Mouse (Mus musculus): ENCODE data around the gene Adcy1. TPM values are rescaled to one million over a fixed set of nuclear protein-coding genes. Genes with fewer than 3 reads are reported as not detected.
A peak's percentile ranks its signal among the peaks of the same experiment; 100 is the strongest.

The Adcy1 gene
- total RNA-seq (2021) = 100 to 1,000 TPM; 264 to 305 TPM

GRCm38 (mm10) chr11:7063001-7063584 lies at the start of gene Adcy1:
Adcy1 (plus strand) TSS chr11:7063489.
- DNase-seq (ENCODE audit: low spot score in 2 of 2) = peak; percentile 41 to 80

DNA sequence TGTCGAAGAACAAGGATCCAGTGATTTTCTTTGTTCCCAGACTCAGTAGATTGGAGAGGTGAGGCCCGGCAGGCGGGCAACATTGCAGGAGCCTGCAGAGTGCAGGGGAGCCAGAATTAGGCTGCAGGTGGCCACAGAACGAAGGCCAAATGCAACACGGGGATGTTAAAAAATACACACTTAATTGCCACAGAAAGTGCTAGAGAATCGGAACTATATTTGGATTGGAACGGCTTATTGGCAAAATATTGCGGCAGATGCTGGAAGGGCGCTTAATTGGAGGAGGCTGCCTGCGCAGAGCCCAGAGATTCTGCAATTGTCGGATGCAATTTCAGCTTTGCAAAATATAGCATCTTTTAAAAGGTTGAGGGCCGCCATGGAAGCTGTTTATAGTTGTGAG lies 46.4 kb upstream of the Adcy1 start:
- intact Hi-C loops (cut with DNase I) = loop anchor here (2.0 to 5.0 kb wide), 2 partner anchors 38 to 115 kb away; no protein-coding TSS in a partner anchor
- DNase-seq (ENCODE audit: low spot score in 2 of 2) = peak; percentile 50 to 52

More at GRCm38 (mm10) chr11:7063001-7063584, at the start of gene Adcy1:
- intact Hi-C loops (cut with DNase I) = no loop called here

- peak; percentile 33 to 50 for DNase-seq (ENCODE audit: low spot score in 2 of 2)
- intact Hi-C loops (cut with DNase I) = loop anchor here (5.0 kb wide), 1 partner anchor 116 kb away; no protein-coding TSS in a partner anchor
Measured at GRCm38 (mm10) chr11:7018078-7018477, 45.2 kb upstream of the Adcy1 start.

DNA sequence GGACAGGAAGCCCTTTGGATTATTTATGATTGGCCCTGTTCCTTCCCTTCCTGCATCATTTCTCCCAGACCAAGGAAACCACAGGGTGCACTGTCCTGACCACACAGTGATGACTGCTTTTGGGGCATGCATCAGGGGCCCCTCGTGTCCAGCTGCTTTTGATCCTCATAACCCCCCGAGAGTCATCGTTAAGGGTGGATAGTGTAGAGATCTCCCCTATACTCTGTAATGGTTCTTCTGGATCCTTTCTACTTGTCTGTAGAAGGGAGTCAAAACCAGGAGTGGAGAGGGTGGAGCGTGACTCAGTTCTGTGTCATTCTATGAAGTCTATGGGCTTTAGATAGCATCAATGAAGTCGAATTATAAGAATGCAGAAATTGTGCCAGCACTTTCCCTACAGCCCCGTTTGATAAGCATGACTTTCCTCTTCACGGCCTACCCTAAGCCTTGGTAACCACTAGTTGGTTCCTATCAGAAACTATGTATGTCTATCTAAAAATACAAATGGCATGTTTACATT lies 44.2 kb upstream of the Adcy1 start:
- DNase-seq (ENCODE audit: low spot score in 2 of 2) = no peak

GRCm38 (mm10) chr11:7033063-7033462 lies 30.2 kb upstream of the Adcy1 start:
- no peak for DNase-seq (ENCODE audit: low spot score in 2 of 2)
- intact Hi-C loops (cut with DNase I) = no loop called here

More for the DNA sequence above, 44.2 kb upstream of the Adcy1 start:
- intact Hi-C loops (cut with DNase I) = loop anchor here (5.0 kb wide), 1 partner anchor 117 kb away; no protein-coding TSS in a partner anchor

DNA sequence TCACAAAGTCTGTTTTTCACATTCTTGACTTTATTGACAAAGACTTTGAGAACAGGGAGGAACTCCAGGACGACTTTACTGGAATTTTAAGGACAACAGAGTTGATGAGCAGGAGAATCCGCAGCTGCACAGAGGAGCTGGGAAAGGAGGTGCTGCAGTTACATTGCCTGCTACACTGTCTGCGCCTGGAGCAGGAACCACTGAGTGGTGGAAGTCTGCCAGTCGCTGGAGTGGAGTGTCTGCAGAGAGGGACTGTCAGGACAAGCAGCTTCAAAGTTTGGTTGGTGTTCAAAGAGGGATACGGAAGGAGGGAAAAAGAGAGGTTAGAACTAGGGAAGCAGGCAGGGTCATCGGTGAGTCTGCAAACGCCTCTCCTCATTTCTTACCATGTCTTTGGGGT lies 23.6 kb upstream of the Adcy1 start:
- no peak for DNase-seq (ENCODE audit: low spot score in 2 of 2)

DNA sequence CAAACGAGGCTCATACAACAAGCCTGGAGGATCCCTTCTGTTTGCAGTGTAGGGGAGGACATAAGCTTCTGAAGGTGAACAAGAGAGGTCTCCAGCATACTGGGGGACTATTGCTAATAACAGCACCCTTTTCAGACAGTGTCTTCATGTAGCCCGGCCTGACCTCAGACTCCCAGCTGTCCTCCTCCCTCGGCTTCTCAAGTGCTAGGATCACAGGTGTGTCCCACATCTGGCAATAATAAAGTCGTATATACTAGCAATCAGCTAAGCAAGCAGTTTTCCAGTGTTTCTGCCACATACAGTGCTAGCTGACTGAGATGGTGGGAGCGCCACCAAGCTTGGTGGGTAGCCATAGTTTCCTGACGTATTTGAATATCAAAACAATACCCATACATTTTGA lies 22.5 kb upstream of the Adcy1 start:
- intact Hi-C loops (cut with DNase I) = no loop called here

More for the DNA sequence above, 23.6 kb upstream of the Adcy1 start:
- intact Hi-C loops (cut with DNase I) = no loop called here

GRCm38 (mm10) chr11:7047176-7047575 lies 16.1 kb upstream of the Adcy1 start:
- no peak for DNase-seq (ENCODE audit: low spot score in 2 of 2)
- intact Hi-C loops (cut with DNase I) = no loop called here

More for the DNA sequence above, 22.5 kb upstream of the Adcy1 start:
- DNase-seq (ENCODE audit: low spot score in 2 of 2) = no peak

DNA sequence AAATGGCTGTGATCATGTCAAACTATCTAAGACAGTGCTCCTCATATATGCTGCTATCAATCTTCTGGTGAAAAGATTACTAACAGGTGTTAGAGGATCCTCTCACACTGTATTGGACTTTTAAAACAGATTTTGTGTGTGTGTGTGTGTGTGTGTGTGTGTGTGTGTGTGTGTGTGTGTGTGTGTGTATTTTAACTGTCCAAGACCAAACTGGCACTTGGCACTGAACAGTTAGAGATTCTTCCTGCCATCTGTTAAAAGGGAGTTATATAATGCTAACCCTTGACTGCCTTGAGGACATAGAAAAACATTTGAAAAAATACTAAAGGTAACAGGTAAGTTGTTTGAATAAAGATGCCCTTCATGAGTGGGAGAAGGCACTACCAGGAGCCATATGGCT lies 15.7 kb upstream of the Adcy1 start:
- intact Hi-C loops (cut with DNase I) = no loop called here

DNA sequence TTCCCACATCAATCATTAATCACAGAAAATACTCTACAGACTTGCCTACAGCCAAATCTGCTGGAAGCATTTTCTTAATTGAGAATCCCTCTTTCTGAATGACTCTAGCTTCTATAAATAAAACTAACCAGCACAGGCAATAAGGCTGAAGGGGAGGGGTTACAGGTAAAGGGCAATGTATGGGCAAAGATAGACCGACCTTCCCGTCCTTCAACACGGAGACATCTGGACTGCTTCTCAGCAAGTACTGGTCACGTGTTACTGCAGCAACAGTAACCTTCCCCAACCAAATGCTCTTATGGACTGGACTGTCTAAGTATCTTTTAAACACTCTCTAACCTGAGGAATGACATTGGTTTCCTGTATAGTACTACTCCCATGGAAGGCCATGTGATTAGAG lies 9.6 kb upstream of the Adcy1 start:
- DNase-seq (ENCODE audit: low spot score in 2 of 2) = no peak
- intact Hi-C loops (cut with DNase I) = loop anchor here (2.0 kb wide), 1 partner anchor 37 kb away; no protein-coding TSS in a partner anchor

More for the DNA sequence above, 15.7 kb upstream of the Adcy1 start:
- DNase-seq (ENCODE audit: low spot score in 2 of 2) = no peak

DNA sequence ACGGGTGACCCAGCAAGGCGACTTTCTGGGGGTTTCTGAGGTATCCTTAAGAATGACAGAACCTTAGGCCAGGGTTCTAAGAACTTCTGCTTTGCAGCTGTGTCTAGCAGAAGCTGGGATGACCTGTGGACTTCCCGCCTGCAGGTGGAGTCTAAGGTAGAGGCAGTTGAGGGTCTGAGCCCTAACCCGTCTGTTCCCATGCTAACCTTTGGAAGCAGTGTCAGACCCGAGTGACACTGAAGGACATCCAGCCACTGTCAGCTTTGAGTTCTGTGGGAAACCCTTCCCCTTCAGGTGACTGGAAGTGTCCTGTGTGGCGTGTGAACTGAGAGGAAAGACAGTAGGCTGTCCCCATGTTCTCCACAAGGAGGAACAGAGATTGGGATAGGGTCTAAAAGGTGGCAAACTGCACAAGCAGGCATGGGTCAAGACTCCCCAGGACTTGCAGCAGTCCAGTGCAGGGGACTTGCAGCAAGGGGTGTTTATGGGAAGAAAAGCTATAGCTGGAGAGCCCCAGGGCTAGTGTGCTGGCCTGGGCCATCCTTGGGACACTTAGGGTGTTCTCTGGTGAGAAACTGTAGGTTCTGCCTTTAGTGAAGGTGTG lies 8.5 kb upstream of the Adcy1 start:
- DNase-seq (ENCODE audit: low spot score in 2 of 2) = no peak
- intact Hi-C loops (cut with DNase I) = loop anchor here (2.0 to 5.0 kb wide), 2 partner anchors 38 to 83 kb away; no protein-coding TSS in a partner anchor

DNA sequence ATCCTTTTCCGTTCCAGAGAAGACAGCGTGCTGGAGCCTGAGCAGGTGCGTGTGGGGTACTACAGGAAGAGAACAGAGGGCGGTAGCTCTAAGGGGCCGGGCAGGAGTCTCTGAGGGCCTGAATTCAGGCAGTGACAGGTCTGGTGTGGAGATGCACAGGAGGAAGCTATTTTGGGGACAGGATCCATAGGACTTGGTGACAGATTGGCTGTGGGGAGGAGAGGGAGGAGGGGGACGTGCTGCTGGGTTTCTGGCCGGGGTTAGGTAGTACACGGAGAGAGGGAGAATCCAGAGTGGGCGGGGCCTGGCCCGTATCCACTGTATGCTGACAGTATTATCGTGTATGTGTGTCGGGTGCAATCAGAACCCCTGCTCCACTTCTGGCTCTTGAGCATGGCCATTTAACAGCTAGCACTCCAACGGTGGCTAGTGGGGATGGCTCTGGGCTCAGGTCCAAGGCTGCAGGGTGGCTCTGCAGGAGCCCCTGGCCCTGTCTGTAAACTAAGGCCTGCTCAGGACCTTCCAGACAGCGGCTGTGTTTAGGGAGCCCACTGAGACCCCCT lies 7.8 kb upstream of the Adcy1 start:
- intact Hi-C loops (cut with DNase I) = loop anchor here (2.0 to 5.0 kb wide), 2 partner anchors 39 to 82 kb away; no protein-coding TSS in a partner anchor
- peak; percentile 68 to 81 for DNase-seq (ENCODE audit: low spot score in 2 of 2)

DNA sequence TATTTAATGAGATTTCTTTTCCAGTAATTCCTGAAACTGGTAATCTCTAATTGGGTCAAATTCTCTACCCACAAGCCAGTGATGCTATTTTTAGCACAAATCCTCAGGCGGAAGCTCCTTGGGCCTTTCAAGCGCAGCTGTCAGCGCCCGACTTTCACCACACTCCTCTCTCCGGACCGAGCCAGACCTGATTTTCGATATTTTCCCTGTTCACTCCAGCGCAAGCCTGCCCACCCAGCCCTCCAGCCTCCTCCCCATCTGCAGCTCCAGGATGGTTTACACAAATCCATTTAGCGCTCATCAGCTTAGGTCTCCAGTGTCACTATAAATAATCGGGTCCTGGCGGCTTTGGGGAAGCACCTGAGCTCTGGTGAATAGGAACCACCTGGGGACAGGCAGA lies 7.2 kb upstream of the Adcy1 start:
- intact Hi-C loops (cut with DNase I) = loop anchor here (5.0 kb wide), 1 partner anchor 81 kb away; no protein-coding TSS in a partner anchor
- no peak for DNase-seq (ENCODE audit: low spot score in 2 of 2)

DNA sequence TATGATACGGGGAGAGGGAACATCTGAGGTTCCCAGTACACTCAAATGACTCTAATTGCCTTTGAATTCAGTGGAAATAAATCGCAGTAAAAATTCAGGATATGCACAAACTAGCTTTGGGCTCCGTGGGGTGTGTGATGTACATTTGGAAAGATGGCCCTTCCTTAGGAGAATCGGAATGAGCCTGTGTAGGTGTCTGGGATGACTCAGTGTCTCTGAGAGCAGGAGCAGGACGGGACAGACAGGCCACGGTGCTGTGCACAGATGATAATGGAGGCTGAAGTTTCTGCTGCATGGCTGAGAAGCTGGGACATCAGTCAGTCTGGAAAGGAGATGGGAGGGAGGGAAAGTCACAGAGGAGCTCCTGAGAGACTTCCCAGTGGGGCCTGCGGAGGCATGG lies 5.5 kb upstream of the Adcy1 start:
- DNase-seq (ENCODE audit: low spot score in 2 of 2) = no peak
- intact Hi-C loops (cut with DNase I) = loop anchor here (5.0 kb wide), 1 partner anchor 80 kb away; no protein-coding TSS in a partner anchor

DNA sequence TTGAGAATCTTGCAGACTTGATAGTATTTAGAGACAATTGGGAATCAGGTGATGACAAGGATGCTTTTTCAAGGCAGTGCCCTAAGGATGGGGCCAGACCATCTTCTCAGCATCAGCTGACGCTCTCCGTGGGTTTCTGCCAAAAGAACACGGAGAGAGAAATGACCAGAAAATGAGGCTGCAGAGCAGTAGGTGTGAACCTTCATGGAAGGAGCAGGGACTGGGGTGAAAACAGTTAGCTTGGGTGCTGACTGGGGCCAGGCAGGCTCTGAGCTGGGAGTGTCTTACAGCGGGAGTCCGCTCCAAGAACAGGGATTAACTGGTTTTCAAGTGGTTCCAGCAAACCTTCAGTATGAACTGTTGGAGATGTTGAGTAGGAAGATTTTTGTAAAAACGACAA lies 1.3 kb upstream of the Adcy1 start:
- intact Hi-C loops (cut with DNase I) = no loop called here
- DNase-seq (ENCODE audit: low spot score in 2 of 2) = no peak

DNA sequence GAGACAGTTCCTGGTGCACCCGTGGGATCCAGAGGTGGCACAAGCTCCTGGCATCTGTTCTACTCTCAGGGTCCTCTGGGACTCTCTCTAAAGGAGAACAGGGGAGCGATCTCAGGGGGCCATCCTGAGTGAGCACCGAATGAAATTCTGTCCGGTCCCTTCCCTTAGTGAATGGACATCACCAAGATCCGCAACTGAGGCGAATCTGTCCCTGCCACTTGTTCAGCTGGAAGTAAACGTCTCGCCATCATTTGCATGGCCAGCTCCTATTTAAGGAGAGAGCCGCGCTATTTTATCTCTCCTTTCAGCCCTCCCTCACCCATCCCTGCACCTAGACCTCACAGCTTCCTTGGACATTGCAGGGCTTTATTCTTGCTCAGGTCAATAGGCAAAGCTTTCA lies 723 bp upstream of the Adcy1 start:
- DNase-seq (ENCODE audit: low spot score in 2 of 2) = no peak
- intact Hi-C loops (cut with DNase I) = no loop called here

DNA sequence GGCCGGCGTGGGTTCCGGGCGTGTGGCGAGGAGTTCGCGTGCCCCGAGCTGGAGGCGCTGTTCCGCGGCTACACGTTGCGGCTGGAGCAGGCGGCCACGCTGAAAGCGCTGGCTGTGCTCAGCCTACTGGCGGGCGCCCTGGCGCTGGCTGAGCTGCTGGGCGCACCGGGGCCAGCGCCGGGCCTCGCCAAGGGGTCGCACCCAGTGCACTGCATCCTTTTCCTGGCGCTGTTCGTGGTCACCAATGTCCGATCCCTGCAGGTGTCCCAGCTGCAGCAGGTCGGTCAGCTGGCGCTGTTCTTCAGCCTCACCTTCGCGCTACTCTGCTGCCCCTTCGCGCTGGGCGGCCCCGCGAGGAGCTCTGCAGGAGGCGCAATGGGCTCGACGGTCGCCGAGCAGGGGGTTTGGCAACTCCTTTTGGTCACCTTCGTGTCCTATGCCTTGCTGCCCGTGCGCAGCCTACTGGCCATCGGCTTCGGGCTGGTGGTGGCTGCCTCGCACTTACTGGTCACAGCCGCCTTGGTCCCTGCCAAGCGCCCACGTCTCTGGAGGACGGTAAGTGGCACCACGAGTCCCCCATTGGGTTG lies 485 bp downstream of the Adcy1 start:
- DNase-seq (ENCODE audit: low spot score in 2 of 2) = peak; percentile 57 to 58
- intact Hi-C loops (cut with DNase I) = no loop called here

DNA sequence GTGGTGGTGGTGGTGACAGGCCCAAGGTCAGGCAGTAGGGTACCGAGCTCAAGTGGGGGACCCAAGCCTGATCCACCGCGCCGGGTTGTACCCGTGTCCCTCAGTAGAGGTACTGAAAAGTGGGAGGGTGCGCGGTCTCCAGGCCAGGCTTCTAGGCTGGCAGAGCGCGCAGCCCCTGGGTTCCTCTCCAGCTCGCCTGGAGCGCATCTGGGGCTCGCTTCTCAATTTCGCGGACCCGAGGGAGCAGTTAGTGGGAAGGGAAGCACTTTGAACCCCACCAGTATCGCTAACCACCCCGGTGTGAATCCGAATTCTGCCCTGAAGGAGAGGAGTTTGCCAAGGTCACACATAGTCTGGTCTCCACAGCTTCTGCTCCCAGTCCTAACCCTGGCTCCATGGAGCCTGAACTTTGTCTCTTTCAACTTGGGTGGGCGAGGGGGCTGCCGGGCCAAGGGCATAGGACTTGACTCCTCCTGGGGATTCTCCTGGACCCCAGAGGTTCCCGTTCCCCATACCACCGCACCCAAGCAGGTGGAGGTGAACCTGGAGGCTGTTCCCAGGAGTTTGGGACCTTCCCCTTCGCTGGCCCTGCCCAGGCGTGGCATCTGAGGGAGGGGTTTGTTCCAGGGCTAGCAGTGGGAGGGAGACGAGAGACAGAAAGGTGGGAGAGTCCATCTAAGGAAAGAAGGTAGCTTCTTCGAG lies 1.3 kb downstream of the Adcy1 start:
- DNase-seq (ENCODE audit: low spot score in 2 of 2) = peak in 1 of 2 experiments; percentile 42
- intact Hi-C loops (cut with DNase I) = loop anchor here (5.0 kb wide), 1 partner anchor 38 kb away; no protein-coding TSS in a partner anchor

- intact Hi-C loops (cut with DNase I) = loop anchor here (5.0 kb wide), 1 partner anchor 37 kb away; no protein-coding TSS in a partner anchor
- no peak for DNase-seq (ENCODE audit: low spot score in 2 of 2)
Measured at GRCm38 (mm10) chr11:7065388-7065787, 2.1 kb downstream of the Adcy1 start.

Data from left cerebral cortex, postnatal 36 days (tissue).